Comparison of ENCODE assay signal across 21 mouse cellular contexts in genomic region chr6:87623151-87623550, GRCm38 (mm10). TPM values are rescaled to one million over a fixed set of nuclear protein-coding genes. Genes with fewer than 3 reads are reported as not detected.
A peak's percentile ranks its signal among the peaks of the same experiment; 100 is the strongest.
DNase-seq lines count a peak whose midpoint lies in the region; TF ChIP-seq lines count a peak whose summit lies in the region.
"Had no signal": no experiment of that assay in that cellular context is flagged by ENCODE, and none has a peak within 500 bp of the region (broad histone marks: within the 10 kb centered on the region; RNA-seq: fewer than 3 reads in every experiment).

No protein-coding gene starts in this region.

- no peaks in the 10 kb centered on the region for H3K9me3 ChIP-seq in CH12.LX (replicated peaks; ENCODE audit: low read length)
- H3K9me3 ChIP-seq in ES-E14 (ENCODE audit: control insufficient read depth, insufficient read depth, low read depth, low read length): no peaks in the 10 kb centered on the region
- no peaks in the 10 kb centered on the region for H3K9me3 ChIP-seq in MEL (replicated peaks; ENCODE audit: insufficient read depth, low read length)
- no peaks in the 10 kb centered on the region for H3K9me3 ChIP-seq in midbrain, embryonic 10.5 days (replicated peaks)
- H3K9me3 ChIP-seq: G1E had no signal

- no peak for TF ChIP-seq RAD21 in CH12.LX (IDR thresholded peaks at IDR 0.05; ENCODE audit: low read depth, low read length)
- no peak for TF ChIP-seq RAD21 in MEL (IDR thresholded peaks at IDR 0.05; ENCODE audit: low read depth, low read length)

- H3K4me1 ChIP-seq in CH12.LX (ENCODE audit: control insufficient read depth in 1 of 2, insufficient read depth in 2 of 2) (peaks cover 0 to 8% of the 10 kb centered on the region in 2 experiments; a peak in 2 of 4 replicates), ES-E14 (ENCODE audit: control insufficient read depth in 2 of 2, insufficient read depth in 2 of 2, low read length in 2 of 2, poor library complexity in 1 of 2) (peaks cover 0 to 4% of the 10 kb centered on the region in 2 experiments; a peak in 1 of 4 replicates), MEL (ENCODE audit: control insufficient read depth in 1 of 2, insufficient read depth in 2 of 2, low read length in 2 of 2) (no peaks in the 10 kb centered on the region)
- no peaks in the 10 kb centered on the region; the same call in 1 of the 2 replicates for H3K4me1 ChIP-seq in midbrain, embryonic 10.5 days

- no peaks in the 10 kb centered on the region for H3K79me2 ChIP-seq in CH12.LX (replicated peaks; ENCODE audit: control insufficient read depth, extremely low read depth, insufficient read depth, poor library complexity, severe bottlenecking)
- H3K79me2 ChIP-seq in MEL (ENCODE audit: control insufficient read depth, insufficient read depth, low read length, poor library complexity): no peaks in the 10 kb centered on the region

- no peak for TF ChIP-seq CTCF in CH12.LX (conservative IDR thresholded peaks at IDR 0.05 in 1 of 2, IDR thresholded peaks at IDR 0.05 in 1 of 2; ENCODE audit: low read depth in 2 of 2, low read length in 2 of 2)
- TF ChIP-seq CTCF in MEL (IDR thresholded peaks at IDR 0.05 in 2 of 3, conservative IDR thresholded peaks at IDR 0.05 in 1 of 3; ENCODE audit: control insufficient read depth in 1 of 3, insufficient read depth in 1 of 3, low read depth in 2 of 3, low read length in 3 of 3, poor library complexity in 1 of 3, severe bottlenecking in 1 of 3): no peak

- H3K36me3 ChIP-seq in CH12.LX (replicated peaks in 1 of 2; ENCODE audit: control insufficient read depth in 1 of 2, insufficient read depth in 1 of 2, low read length in 1 of 2) (peaks cover 0 to 3% of the 10 kb centered on the region in 2 experiments), ES-E14 (ENCODE audit: control insufficient read depth, insufficient read depth, low read length, poor library complexity, severe bottlenecking) (no peaks in the 10 kb centered on the region), MEL (ENCODE audit: control insufficient read depth in 1 of 2, insufficient read depth in 2 of 2, low read length in 2 of 2) (no peaks in the 10 kb centered on the region)
- no peaks in the 10 kb centered on the region for H3K36me3 ChIP-seq in midbrain, embryonic 10.5 days

- 91% methylated on average over 3 of the region's 3 CpGs for WGBS in midbrain, embryonic 10.5 days

- DNase-seq in CH12.LX (ENCODE audit: extremely low read depth) (no peak), ES-E14 (ENCODE audit: low read depth, low spot score) (no peak), MEL (ENCODE audit: low read depth, low spot score) (no peak)
- DNase-seq in midbrain, embryonic 10.5 days (ENCODE audit: low spot score): no peak
- DNase-seq in frontal cortex, postnatal 25 days (ENCODE audit: low spot score in 2 of 2): no peak
- DNase-seq in layer of hippocampus, adult 9-11 months: no peak
- DNase-seq: adrenal gland, adult 2 months; adrenal gland, adult 8-10 months; adrenal gland, postnatal 10 days; adrenal gland, postnatal 25 days; adrenal gland, postnatal 36 days; B cell, adult 2 months; cerebellum, adult 11 months; cerebellum, adult 11-12 months; cerebellum, adult 18-20 months; cerebellum, adult 2 months; cerebellum, adult 8-10 months; cerebellum, adult 9-10 months had no signal

- no peak overlapping the region for H3K9ac ChIP-seq in CH12.LX (ENCODE audit: insufficient read depth, low read depth)
- no peak overlapping the region for H3K9ac ChIP-seq in ES-E14 (ENCODE audit: insufficient read depth, low read depth, low read length, poor library complexity, severe bottlenecking)
- no peak overlapping the region for H3K9ac ChIP-seq in MEL (ENCODE audit: control insufficient read depth, low read depth, low read length, poor library complexity, severe bottlenecking)

- TF ChIP-seq EP300 in CH12.LX (IDR thresholded peaks at IDR 0.05; ENCODE audit: low read length) (no peak), MEL (IDR thresholded peaks at IDR 0.05; ENCODE audit: low read depth in 1 of 2, low read length in 2 of 2) (no peak)

- dilution Hi-C loops in CH12.LX (cut with MboI; ENCODE audit: extremely low pct_ligation_motif_present, extremely low pct_unique_long_range_greater_than_20kb, low sequenced_read_pairs): no loop called here

- in situ Hi-C loops in CH12.LX (cut with MboI; ENCODE audit: low pct_ligation_motif_present, low pct_unique_long_range_greater_than_20kb, low sequenced_read_pairs): no loop called here
- in situ Hi-C loops in ES-E14 (cut with MboI; ENCODE audit: low sequenced_read_pairs in 2 of 2, unreplicated experiment in 2 of 2): no loop called here

- no peaks in the 10 kb centered on the region for H3K27me3 ChIP-seq in CH12.LX (replicated peaks)
- H3K27me3 ChIP-seq in MEL (ENCODE audit: control insufficient read depth in 1 of 2, insufficient read depth in 2 of 2, low read length in 2 of 2): peaks cover 0 to 4% of the 10 kb centered on the region in 2 experiments; a peak in 2 of 4 replicates
- no peaks in the 10 kb centered on the region for H3K27me3 ChIP-seq in midbrain, embryonic 10.5 days (ENCODE audit: low read depth, poor library complexity, severe bottlenecking)
- H3K27me3 ChIP-seq: Patski had no signal

- no peak overlapping the region for H3K4me2 ChIP-seq in CH12.LX (ENCODE audit: insufficient read depth, low read depth, poor library complexity, severe bottlenecking)

- H3K4me3 ChIP-seq in CH12.LX (replicated peaks in 1 of 3; ENCODE audit: low read depth in 2 of 3, low read length in 2 of 3, poor library complexity in 1 of 3): no peak overlapping the region
- no peak overlapping the region for H3K4me3 ChIP-seq in ES-E14 (ENCODE audit: insufficient read depth in 1 of 2, low read depth in 1 of 2, low read length in 2 of 2, poor library complexity in 1 of 2, severe bottlenecking in 1 of 2)
- no peak overlapping the region for H3K4me3 ChIP-seq in MEL (ENCODE audit: control insufficient read depth in 1 of 2, insufficient read depth in 1 of 2, low read depth in 2 of 2, low read length in 2 of 2)
- no peak overlapping the region for H3K4me3 ChIP-seq in midbrain, embryonic 10.5 days

- H3K27ac ChIP-seq in CH12.LX (ENCODE audit: insufficient read depth, low read depth) (no peak overlapping the region), ES-E14 (ENCODE audit: insufficient read depth, low read depth, low read length, poor library complexity, severe bottlenecking) (no peak overlapping the region), MEL (ENCODE audit: control insufficient read depth, low read depth, low read length) (no peak overlapping the region)
- H3K27ac ChIP-seq in midbrain, embryonic 10.5 days (replicated peaks): no peak overlapping the region

- TF ChIP-seq POLR2A in CH12.LX (IDR thresholded peaks at IDR 0.05; ENCODE audit: low read depth, low read length) (no peak), MEL (IDR thresholded peaks at IDR 0.05; ENCODE audit: control insufficient read depth in 1 of 2, insufficient read depth in 1 of 2, low read depth in 1 of 2, low read length in 2 of 2, poor library complexity in 1 of 2) (no peak)

TF ChIP-seq in CH12.LX, 34 proteins besides CTCF, POLR2A, EP300 and RAD21:
- TF ChIP-seq MAFK (IDR thresholded peaks at IDR 0.05; ENCODE audit: insufficient replicate concordance, low read length) (peak; percentile 89), MYC (IDR thresholded peaks at IDR 0.05; ENCODE audit: low read depth, low read length) (no peak), TBP (conservative IDR thresholded peaks at IDR 0.05; ENCODE audit: low read depth, low read length) (no peak)

TF ChIP-seq in ES-E14, 5 proteins besides CTCF, POLR2A, EP300 and RAD21:
- TF ChIP-seq ZNF384 (IDR thresholded peaks at IDR 0.05; ENCODE audit: low read depth, low read length) (no peak), MAFK (IDR thresholded peaks at IDR 0.05; ENCODE audit: insufficient read depth, low read depth, low read length) (peak; percentile 93)

TF ChIP-seq in MEL, 35 proteins besides CTCF, POLR2A, EP300 and RAD21:
- TF ChIP-seq MYB (IDR thresholded peaks at IDR 0.05; ENCODE audit: low read depth, low read length): no peak
- no peak for TF ChIP-seq POLR2AphosphoS5 (IDR thresholded peaks at IDR 0.05; ENCODE audit: borderline replicate concordance, low read depth, low read length)
- TF ChIP-seq NELFE (IDR thresholded peaks at IDR 0.05; ENCODE audit: low read depth, low read length): no peak
- TF ChIP-seq TAL1 (IDR thresholded peaks at IDR 0.05; ENCODE audit: low read length): no peak
- TF ChIP-seq USF2 (IDR thresholded peaks at IDR 0.05; ENCODE audit: borderline replicate concordance in 1 of 2, insufficient read depth in 1 of 2, low read depth in 1 of 2, low read length in 2 of 2): no peak
- TF ChIP-seq ZMIZ1 (IDR thresholded peaks at IDR 0.05; ENCODE audit: low read depth, low read length): no peak
- no peak for TF ChIP-seq ZKSCAN1 (IDR thresholded peaks at IDR 0.05; ENCODE audit: low read depth, low read length)
- peak; percentile 86 for TF ChIP-seq MAFK (IDR thresholded peaks at IDR 0.05; ENCODE audit: borderline replicate concordance, low read depth, low read length)

RNA-seq across cellular contexts. Expression of gene Prokr1, which starts 32.6 kb away (rescaled TPM):
- total RNA-seq in CH12.LX (2012; rRNA removed): 0.08 TPM in 2 replicates
- not detected in 2 replicates for total RNA-seq in CH12.LX (2014; rRNA removed)
- 0.14 TPM in 1 of 2 replicates, not detected in the other for polyA plus RNA-seq in CH12.LX (2012; ENCODE audit: insufficient read length, low read depth)
- 0.36 and 0.58 TPM in 2 replicates for total RNA-seq in ES-E14 (2012; rRNA removed)
- 1.3 and 1.4 TPM in 2 replicates for total RNA-seq in MEL (2012; rRNA removed)
- polyA plus RNA-seq in MEL (2012; ENCODE audit: insufficient read depth in 1 of 2, insufficient read length in 2 of 2, low read depth in 1 of 2, low replicate concordance in 2 of 2, missing spikeins in 1 of 2): 1 to 10 TPM in 1 of 2 experiments, not detected in 1; 1.4 TPM
- polyA plus RNA-seq in midbrain, embryonic 10.5 days (2016; fragmentation: Nextera tagmentation; extraction: Ambion mirVana): 3.1 and 3.4 TPM in 2 replicates
- polyA plus RNA-seq: activated CD4-positive, CD25-positive, alpha-beta regulatory T cell, adult 4 months had no signal

RNA-seq across cellular contexts. Expression of gene Aplf, which starts 48.8 kb away (rescaled TPM):
- total RNA-seq in CH12.LX (2012; rRNA removed) (9.1 and 10.3 TPM in 2 replicates), CH12.LX (2014; rRNA removed) (13.8 and 15.8 TPM in 2 replicates), ES-E14 (2012; rRNA removed) (9.1 and 10.4 TPM in 2 replicates), MEL (2012; rRNA removed) (12.6 and 14.5 TPM in 2 replicates)
- polyA plus RNA-seq in CH12.LX (2012; ENCODE audit: insufficient read length, low read depth) (11.1 and 11.9 TPM in 2 replicates), MEL (2012; ENCODE audit: insufficient read depth in 1 of 2, insufficient read length in 2 of 2, low read depth in 1 of 2, low replicate concordance in 2 of 2, missing spikeins in 1 of 2) (10 to 100 TPM in 1 of 2 experiments, not detected in 1; 20.3 TPM)
- polyA plus RNA-seq in midbrain, embryonic 10.5 days (2016; fragmentation: Nextera tagmentation; extraction: Ambion mirVana): 13.2 and 13.8 TPM in 2 replicates

Comparison
In these comparisons a context has a peak if more than half of its experiments do, and no peak if none do; other contexts are left out.
1. Of the 35 proteins assayed by ChIP-seq in both MEL and CH12.LX: peak only in MEL: none; only in CH12.LX: none; in both: MAFK; in neither: 34.